Mouse (Mus musculus) heart, embryonic 14.5 days (tissue): Measurements from ENCODE around the gene Kctd11. TPM values are rescaled to one million over a fixed set of nuclear protein-coding genes. Genes with fewer than 3 reads are reported as not detected.
"Not testable (repeated sequence)": the region's sequence is repeated elsewhere in the genome, so short reads cannot be mapped to it uniquely, and the experiment has no call there.

Experiments
- ATAC-seq: fragments of 200-750 bp; cut with Nextera tagmentation; 2 replicates; pipeline ENCODE4 v1.8.0; 2017; ENCODE audit warnings: low read depth, moderate TSS enrichment; ENCODE audit not compliant: insufficient number of reproducible peaks, insufficient read depth, low FRiP score
- H3K27ac ChIP-seq, 2 experiments: fragments of 200-500 bp in 1 of 2; fragments of 300-500 bp in 1 of 2; sonication (generic) in 1 of 2; replicated peaks in 1 of 2; 2 replicates each; pipeline ENCODE4 v1.5.1; 2012 to 2014; ENCODE audit warnings: low read depth in 2 of 2, low read length in 2 of 2, control low read depth in 1 of 2, mild to moderate bottlenecking in 1 of 2, mixed read lengths in 1 of 2; ENCODE audit not compliant: control insufficient read depth in 1 of 2, insufficient read depth in 1 of 2
- H3K27me3 ChIP-seq: fragments of 300-500 bp; sonication (generic); 2 replicates; pipeline ENCODE4 v1.6.1; 2014; ENCODE audit warnings: mild to moderate bottlenecking, low read length, control low read depth; ENCODE audit not compliant: control insufficient read depth, insufficient read depth
- H3K36me3 ChIP-seq: fragments of 300-500 bp; sonication (generic); 2 replicates; pipeline ENCODE4 v1.6.1; 2014; ENCODE audit warnings: mild to moderate bottlenecking, control low read depth, low read length, mixed read lengths; ENCODE audit not compliant: control insufficient read depth, insufficient read depth
- H3K4me1 ChIP-seq, 2 experiments: fragments of 200-500 bp in 1 of 2; fragments of 300-500 bp in 1 of 2; sonication (generic) in 1 of 2; 2 replicates each; pipeline ENCODE4 v1.6.1; 2012 to 2014; ENCODE audit warnings: low read length in 2 of 2, control low read depth in 1 of 2, mixed read lengths in 1 of 2; ENCODE audit not compliant: control insufficient read depth in 2 of 2, insufficient read depth in 2 of 2
- H3K4me2 ChIP-seq: fragments of 300-500 bp; sonication (generic); 2 replicates; pipeline ENCODE4 v1.6.1; 2014; ENCODE audit warnings: mild to moderate bottlenecking, low read length
- H3K4me3 ChIP-seq, 2 experiments: fragments of 200-500 bp in 1 of 2; fragments of 300-500 bp in 1 of 2; sonication (generic) in 1 of 2; 2 replicates each; pipeline ENCODE4 v1.5.1; 2012 to 2014; ENCODE audit warnings: low read length in 2 of 2, mild to moderate bottlenecking in 2 of 2, control low read depth in 1 of 2, low read depth in 1 of 2, moderate library complexity in 1 of 2; ENCODE audit not compliant: control insufficient read depth in 1 of 2, insufficient read depth in 1 of 2
- H3K9ac ChIP-seq: fragments of 300-500 bp; sonication (generic); 2 replicates; pipeline ENCODE4 v1.6.1; 2014; ENCODE audit warnings: mild to moderate bottlenecking, low read length
- H3K9me3 ChIP-seq: fragments of 300-500 bp; sonication (generic); 2 replicates; pipeline ENCODE4 v1.6.1; 2016; ENCODE audit warnings: low read length, control low read depth; ENCODE audit not compliant: control insufficient read depth
- WGBS: fragments of 180-500 bp; shearing (Covaris S2); extraction: QIAGEN DNeasy Blood & Tissue Kit; methylation state at CpG from one replicate; pipeline ENCODE4 v1.1.7; 2014; 5-methylcytosine and 5-hydroxymethylcytosine counted together
- polyA plus RNA-seq: library from polyadenylated mRNA; unstranded; fragments of >200 nt; fragmentation: Nextera tagmentation; extraction: Ambion mirVana; gene quantifications from 2 replicates; pipeline ENCODE4 v1.2.1, GENCODE M21; 2014

The Kctd11 gene
- 2.6 and 2.8 TPM in 2 replicates for polyA plus RNA-seq

- under 1% methylated on average over 46 of the region's 46 CpGs for WGBS
- peak; percentile 88 for ATAC-seq
- peaks cover 22 to 36% of the 10 kb centered on the region in 2 experiments for H3K4me1 ChIP-seq
These were observed at the start of gene Kctd11 for GRCm38 (mm10) chr11:69880853-69881603. Gene Kctd11 (minus strand): TSS chr11:69881406.

GRCm38 (mm10) chr11:69930176-69930575 lies 49.0 kb upstream of the Kctd11 start:
- not testable (repeated sequence) for H3K27me3 ChIP-seq, H3K9ac ChIP-seq, H3K4me2 ChIP-seq, ATAC-seq, H3K4me1 ChIP-seq, H3K36me3 ChIP-seq, H3K27ac ChIP-seq, H3K4me3 ChIP-seq, H3K9me3 ChIP-seq
- WGBS: 81% methylated on average over 8 of the region's 8 CpGs

More at GRCm38 (mm10) chr11:69880853-69881603, at the start of gene Kctd11:
- Histone ChIP-seq H3K27ac (peak within 1 kb of the TSS; percentile 91), H3K4me3 (peak within 1 kb of the TSS; percentile 59 to 69), H3K9ac (peak within 1 kb of the TSS; percentile 79), H3K4me2 (peak within 1 kb of the TSS; percentile 86), H3K36me3 (no peaks in the 10 kb centered on the region), H3K27me3 (no peaks in the 10 kb centered on the region), H3K9me3 (no peaks in the 10 kb centered on the region)

- Histone ChIP-seq H3K9me3 (no peaks in the 10 kb centered on the region), H3K36me3 (no peaks in the 10 kb centered on the region), H3K27me3 (no peaks in the 10 kb centered on the region), H3K4me1 (no peaks in the 10 kb centered on the region), H3K4me3 (no peak overlapping the region), H3K27ac (no peak overlapping the region), H3K4me2 (no peak overlapping the region), H3K9ac (no peak overlapping the region)
- no peak for ATAC-seq
- 25% methylated on average over 4 of the region's 4 CpGs for WGBS
These were observed 48.5 kb upstream of the Kctd11 start for GRCm38 (mm10) chr11:69929712-69930111.

DNA sequence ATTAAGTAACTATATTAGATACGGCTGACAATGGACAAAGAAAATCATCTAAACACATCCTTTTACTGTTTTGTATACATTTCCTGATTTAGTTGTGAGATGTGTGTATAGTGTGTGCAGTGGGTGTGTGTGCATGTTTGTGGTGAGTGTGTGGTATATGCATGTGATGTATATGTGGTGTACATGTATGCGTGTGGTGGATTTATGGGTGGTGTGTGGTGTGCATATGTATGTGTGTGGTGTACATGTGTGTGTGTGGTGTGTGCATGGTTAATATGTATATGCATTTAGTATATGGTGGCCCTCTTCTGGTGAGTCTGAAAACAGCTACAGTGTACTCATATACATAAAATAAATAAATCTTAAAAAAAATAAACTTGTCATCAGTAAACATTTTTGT lies 46.3 kb upstream of the Kctd11 start:
- Histone ChIP-seq H3K4me2 (no peak overlapping the region), H3K4me1 (peaks cover 0 to 3% of the 10 kb centered on the region in 2 experiments; a peak in 1 of 4 replicates), H3K9ac (no peak overlapping the region), H3K4me3 (no peak overlapping the region), H3K27ac (no peak overlapping the region), H3K36me3 (no peaks in the 10 kb centered on the region), H3K9me3 (no peaks in the 10 kb centered on the region), H3K27me3 (no peaks in the 10 kb centered on the region)
- ATAC-seq: no peak
- 92% methylated on average over 2 of the region's 2 CpGs for WGBS

DNA sequence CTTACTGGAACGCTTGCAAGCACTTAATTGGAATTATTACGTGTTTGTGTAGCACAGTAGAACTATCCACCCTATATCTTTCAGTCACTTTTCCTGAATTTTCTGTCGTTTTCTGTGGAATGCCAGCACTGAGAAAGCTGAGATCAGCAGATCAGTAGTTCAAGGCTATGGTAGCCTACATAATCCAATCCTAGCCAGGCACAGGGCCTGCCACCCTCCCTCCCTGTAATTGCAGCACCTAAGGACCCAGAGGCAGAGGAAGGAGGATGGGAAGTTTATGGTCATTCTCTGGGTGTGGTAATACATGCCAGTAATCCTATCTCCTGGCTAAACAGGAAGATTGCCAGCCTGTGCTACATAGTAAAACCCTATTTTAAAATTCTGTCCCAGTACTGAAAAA lies 41.6 kb upstream of the Kctd11 start:
- H3K4me3 ChIP-seq: no peak overlapping the region
- peak overlapping the region; percentile 76 for H3K4me2 ChIP-seq
- H3K36me3 ChIP-seq: peaks cover 16% of the 10 kb centered on the region
- ATAC-seq: no peak
- H3K9me3 ChIP-seq: no peaks in the 10 kb centered on the region
- WGBS: 64% methylated on average over 3 of the region's 3 CpGs
- no peaks in the 10 kb centered on the region for H3K27me3 ChIP-seq
- no peak overlapping the region for H3K27ac ChIP-seq
- no peak overlapping the region for H3K9ac ChIP-seq
- H3K4me1 ChIP-seq: peaks cover 5 to 16% of the 10 kb centered on the region in 2 experiments

DNA sequence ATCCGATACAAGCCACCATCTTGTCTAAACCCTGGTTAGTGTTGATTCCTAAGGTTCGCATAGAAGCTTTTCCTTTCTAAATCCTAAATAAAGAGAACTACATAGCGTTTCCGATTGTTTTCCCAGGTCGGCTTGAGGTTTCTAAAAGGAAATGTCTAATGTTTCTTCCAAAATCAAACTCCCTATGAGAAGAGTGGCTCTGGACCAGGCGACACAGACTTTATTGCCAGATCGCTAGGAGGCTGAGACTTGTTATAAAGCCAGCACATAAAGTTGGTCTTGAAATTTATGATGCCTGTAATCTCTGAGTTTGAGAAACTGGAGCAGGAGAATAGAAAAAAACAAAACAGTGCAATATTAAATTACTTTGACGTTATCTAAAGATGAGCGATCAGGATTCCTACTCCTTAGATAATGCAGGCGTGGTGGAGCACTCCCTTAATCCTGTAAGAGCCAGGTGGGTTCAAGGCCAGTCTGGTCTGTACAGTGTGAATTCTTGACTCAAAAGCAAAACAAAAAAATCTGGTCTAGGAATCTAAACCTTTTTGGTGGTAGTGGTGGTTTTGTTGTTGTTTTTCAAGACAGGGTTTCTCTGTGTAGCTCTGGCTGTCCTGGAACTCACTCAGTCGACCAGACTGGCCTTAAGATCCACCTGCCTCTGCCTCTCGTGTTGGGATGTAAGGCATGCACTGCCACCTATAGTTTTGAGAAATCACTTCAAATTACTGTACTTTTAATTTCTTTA lies 41.0 kb upstream of the Kctd11 start:
- Histone ChIP-seq H3K9me3 (no peaks in the 10 kb centered on the region), H3K4me2 (peak overlapping the region; percentile 76), H3K36me3 (peaks cover 22% of the 10 kb centered on the region), H3K27ac (peak overlapping the region; percentile 98 to 100), H3K4me1 (peaks cover 5 to 16% of the 10 kb centered on the region in 2 experiments), H3K27me3 (no peaks in the 10 kb centered on the region), H3K9ac (peak overlapping the region; percentile 80), H3K4me3 (peak overlapping the region; percentile 56 to 85)
- 3% methylated on average over 12 of the region's 12 CpGs for WGBS
- no peak for ATAC-seq

- Histone ChIP-seq H3K4me3 (peak within 1 kb of the TSS; percentile 82 to 93), H3K36me3 (peaks cover 31% of the 10 kb centered on the region), H3K9ac (peak within 1 kb of the TSS; percentile 95), H3K27ac (peak within 1 kb of the TSS; percentile 98 to 100), H3K9me3 (no peaks in the 10 kb centered on the region), H3K4me2 (peak within 1 kb of the TSS; percentile 98), H3K27me3 (no peaks in the 10 kb centered on the region), H3K4me1 (peaks cover 5 to 16% of the 10 kb centered on the region in 2 experiments)
- under 1% methylated on average over 78 of the region's 78 CpGs for WGBS
- ATAC-seq: peak; percentile 97
These were observed 40.2 kb upstream of the Kctd11 start, which contains the start of gene Eif5a for GRCm38 (mm10) chr11:69921114-69922011. Gene Eif5a (minus strand): TSS chr11:69921958.
